Mouse (Mus musculus): ENCODE measurements at regions not wholly inside any gene's neighbourhood (a gene's known extent, or its start where the extent isn't known, plus 50 kb on each side); places are given as distances from the start of the nearest gene placed in this dataset.
A peak's percentile ranks its signal among the peaks of the same experiment; 100 is the strongest.

DNA sequence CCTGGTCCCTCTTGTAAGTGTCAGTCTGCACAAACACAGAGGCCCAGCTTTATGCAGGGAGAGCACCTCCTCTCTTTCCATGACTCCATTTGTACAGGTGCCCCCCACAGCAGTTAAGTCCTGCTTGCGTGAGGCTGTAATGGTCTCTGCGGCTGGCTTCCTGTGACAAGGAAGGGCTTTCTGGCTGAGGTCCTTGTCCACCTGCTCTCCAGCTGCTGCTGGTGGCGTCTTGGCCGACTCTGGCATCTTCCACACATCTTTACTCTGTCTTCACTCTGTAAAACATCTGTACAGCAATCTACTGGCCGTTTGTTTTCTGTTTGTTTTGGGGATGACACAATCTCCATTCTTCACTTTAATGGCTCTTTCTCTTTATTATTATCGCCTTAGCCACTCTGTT lies 60.8 kb downstream of the Rpusd4 start:
- no peak for ATAC-seq (replicated peaks)
- 76% methylated on average over 6 of the region's 6 CpGs for WGBS
- Histone ChIP-seq H3K4me3 (no peak overlapping the region), H3K36me3 (replicated peaks) (no peaks in the 10 kb centered on the region), H3K27ac (no peak overlapping the region), H3K9ac (no peak overlapping the region), H3K27me3 (replicated peaks) (peaks cover 30% of the 10 kb centered on the region), H3K4me2 (no peak overlapping the region), H3K9me3 (no peaks in the 10 kb centered on the region), H3K4me1 (peaks cover 21% of the 10 kb centered on the region)

DNA sequence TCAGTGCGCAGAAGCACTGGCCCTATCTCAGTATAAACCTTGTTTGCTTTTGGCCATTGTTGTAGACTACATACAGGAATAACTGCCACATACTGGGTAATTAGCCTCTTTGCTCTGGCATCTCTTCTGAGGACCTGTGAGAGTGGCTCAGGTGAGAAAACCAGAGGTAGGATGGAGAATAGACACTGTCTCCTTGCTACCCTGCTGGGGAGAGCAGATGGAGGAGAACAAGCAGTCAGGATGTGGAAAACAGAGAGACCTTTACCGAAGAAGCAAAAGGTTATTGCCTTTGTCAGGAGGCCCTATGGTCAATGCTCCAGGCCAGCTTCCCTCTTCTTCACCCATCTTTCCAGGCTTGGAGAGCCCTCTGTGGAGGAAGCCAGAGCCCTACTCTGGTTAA lies 62.7 kb downstream of the Rpusd4 start:
- H3K27me3 ChIP-seq (replicated peaks): peaks cover 24% of the 10 kb centered on the region
- no peak for ATAC-seq (replicated peaks)
- peak overlapping the region; percentile 56; the same call in 1 of the 2 replicates for H3K27ac ChIP-seq

DNA sequence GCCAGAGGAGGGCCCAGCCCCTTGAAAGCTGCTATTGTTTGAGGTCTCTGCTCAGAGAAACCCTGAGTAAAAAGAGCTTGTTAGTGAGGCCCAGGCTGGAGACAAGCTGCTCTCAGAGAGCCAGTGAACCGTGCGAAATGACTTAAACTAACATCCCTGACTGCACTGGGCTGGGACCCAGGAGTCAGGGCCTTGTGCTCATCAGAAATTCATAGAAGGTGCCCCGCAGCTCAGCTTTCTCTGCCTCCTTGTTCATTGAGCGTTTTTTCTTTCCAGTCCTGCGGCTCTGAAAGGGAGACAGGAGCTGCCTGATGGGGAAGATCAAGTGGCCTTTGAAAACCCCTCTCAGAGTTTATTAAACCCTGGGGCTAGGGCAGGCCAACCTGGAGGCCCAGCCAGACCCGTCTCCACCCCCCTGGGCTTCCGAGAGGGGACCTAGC lies 63.6 kb downstream of the Rpusd4 start:
- no peaks in the 10 kb centered on the region for H3K36me3 ChIP-seq (replicated peaks)
- peak; percentile 84 for ATAC-seq (replicated peaks)
- peak overlapping the region; percentile 56 for H3K27ac ChIP-seq
- H3K4me3 ChIP-seq: no peak overlapping the region
- no peak overlapping the region for H3K4me2 ChIP-seq
- H3K27me3 ChIP-seq (replicated peaks): peaks cover 24% of the 10 kb centered on the region
- H3K4me1 ChIP-seq: peaks cover 30% of the 10 kb centered on the region
- WGBS: 5% methylated on average over 7 of the region's 7 CpGs
- H3K9me3 ChIP-seq: no peaks in the 10 kb centered on the region
- 0 out of 2 replicates have a peak overlapping the region, but pooled peaks have one; percentile 2 for H3K9ac ChIP-seq

More for the DNA sequence above, 62.7 kb downstream of the Rpusd4 start:
- no peaks in the 10 kb centered on the region for H3K36me3 ChIP-seq (replicated peaks)
- no peak overlapping the region for H3K4me2 ChIP-seq
- H3K4me1 ChIP-seq: peaks cover 24% of the 10 kb centered on the region
- H3K9ac ChIP-seq: no peak overlapping the region
- no peak overlapping the region for H3K4me3 ChIP-seq
- WGBS: 82% methylated on average over 2 of the region's 2 CpGs
- H3K9me3 ChIP-seq: no peaks in the 10 kb centered on the region

DNA sequence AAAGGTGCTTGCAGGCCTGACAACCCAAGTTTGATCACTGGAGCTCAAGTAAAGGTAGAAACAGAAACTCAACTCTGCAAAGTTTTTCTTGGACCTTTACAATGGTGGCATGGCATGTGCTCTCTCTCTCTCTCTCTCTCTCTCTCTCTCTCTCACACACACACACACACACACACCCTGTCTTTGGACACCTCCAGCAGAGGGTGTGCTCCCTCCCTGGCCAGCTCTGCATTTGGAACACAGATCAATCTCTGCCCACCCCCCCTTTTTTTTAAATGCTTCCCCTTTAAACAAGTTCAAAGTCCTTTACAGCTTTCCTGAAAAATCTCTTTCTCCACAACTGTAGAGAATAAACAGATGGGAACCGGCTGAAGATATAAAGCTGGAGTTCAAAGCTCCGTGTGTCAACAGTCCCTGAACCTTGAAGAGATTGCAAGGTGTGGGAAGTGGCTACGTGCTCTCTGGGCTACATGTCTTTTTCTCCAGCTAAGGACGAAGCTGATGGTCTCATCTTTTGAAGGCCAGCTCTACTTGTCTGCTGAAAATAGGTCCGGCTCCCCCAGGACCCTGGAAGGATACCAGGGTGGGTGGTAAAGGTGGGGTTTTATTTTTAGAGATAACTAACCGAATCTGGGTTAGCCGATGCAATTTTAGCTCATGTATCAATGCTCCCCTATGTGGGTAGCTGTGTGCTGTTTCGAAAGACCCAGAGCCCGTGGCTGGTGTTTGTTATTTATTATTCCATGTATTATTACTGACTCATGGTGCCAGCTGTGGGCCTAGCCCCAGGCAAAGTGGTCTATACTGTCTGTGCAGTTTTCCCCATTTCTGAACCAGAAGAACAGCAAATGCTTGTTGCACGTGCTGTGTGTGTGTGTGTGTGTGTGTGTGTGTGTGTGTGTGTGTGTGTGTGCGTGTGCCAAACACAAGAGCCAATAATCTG lies 65.3 kb downstream of the Rpusd4 start:
- ATAC-seq (replicated peaks): no peak
- 61% methylated on average over 11 of the region's 11 CpGs for WGBS
- Histone ChIP-seq H3K27ac (no peak overlapping the region), H3K27me3 (replicated peaks) (peaks cover 16% of the 10 kb centered on the region), H3K36me3 (replicated peaks) (no peaks in the 10 kb centered on the region), H3K4me1 (peaks cover 36% of the 10 kb centered on the region), H3K9ac (no peak overlapping the region), H3K4me2 (no peak overlapping the region), H3K4me3 (no peak overlapping the region), H3K9me3 (no peaks in the 10 kb centered on the region)

- H3K27me3 ChIP-seq (replicated peaks): peaks cover 16% of the 10 kb centered on the region
- peaks cover 36% of the 10 kb centered on the region for H3K4me1 ChIP-seq
- H3K4me2 ChIP-seq: no peak overlapping the region
- ATAC-seq (replicated peaks): no peak
- no peaks in the 10 kb centered on the region for H3K9me3 ChIP-seq
- 78% methylated on average over 8 of the region's 8 CpGs for WGBS
- no peak overlapping the region for H3K27ac ChIP-seq
- no peaks in the 10 kb centered on the region for H3K36me3 ChIP-seq (replicated peaks)
- no peak overlapping the region for H3K4me3 ChIP-seq
- no peak overlapping the region for H3K9ac ChIP-seq
Measured at GRCm38 (mm10) chr9:35333631-35334005, 66.0 kb downstream of the Rpusd4 start.

DNA sequence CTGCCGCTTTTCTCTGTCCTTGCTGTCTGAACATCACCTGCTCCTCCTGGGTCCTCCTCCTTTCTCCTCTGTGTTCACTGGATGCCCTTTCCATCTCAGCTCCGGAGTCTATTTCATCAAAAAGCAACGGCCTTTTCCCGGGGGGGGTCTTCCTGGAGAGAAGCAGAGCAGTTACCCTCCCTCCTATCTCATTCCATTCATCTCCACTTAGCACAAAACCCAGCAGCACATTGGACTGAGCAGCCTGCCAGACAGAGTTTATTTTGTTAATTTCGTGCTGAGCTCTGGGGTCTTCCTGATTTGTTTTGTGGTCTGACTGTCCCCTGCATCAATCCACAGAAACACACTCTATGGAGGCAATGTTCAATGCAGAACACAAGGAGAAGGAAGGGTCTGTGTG lies 66.9 kb downstream of the Rpusd4 start:
- WGBS: 64% methylated on average over 5 of the region's 5 CpGs
- Histone ChIP-seq H3K9me3 (no peaks in the 10 kb centered on the region), H3K4me3 (no peak overlapping the region), H3K27ac (no peak overlapping the region), H3K4me1 (peaks cover 36% of the 10 kb centered on the region), H3K4me2 (no peak overlapping the region), H3K27me3 (replicated peaks) (peaks cover 9% of the 10 kb centered on the region; the same call in 1 of the 2 replicates), H3K36me3 (replicated peaks) (no peaks in the 10 kb centered on the region), H3K9ac (no peak overlapping the region)
- no peak for ATAC-seq (replicated peaks)

DNA sequence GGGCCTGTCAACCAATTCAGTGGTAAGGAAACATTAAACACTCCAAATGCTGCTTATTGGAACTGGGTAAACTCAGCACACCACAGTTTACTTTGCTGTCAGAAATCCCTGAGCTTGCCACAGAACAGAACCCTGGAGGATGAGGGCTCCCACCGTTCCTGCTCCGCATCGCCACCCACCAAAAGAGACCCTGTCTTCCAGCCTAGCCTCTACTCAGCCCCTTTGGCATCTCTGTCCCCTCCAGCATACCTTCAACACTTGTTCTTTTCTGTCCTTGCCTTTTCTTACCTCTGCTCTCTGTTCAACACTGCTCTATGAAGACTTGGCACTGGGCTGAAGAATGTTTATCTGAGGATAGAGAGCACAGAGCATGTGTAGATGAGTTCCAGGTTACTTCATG lies 67.5 kb downstream of the Rpusd4 start:
- H3K27me3 ChIP-seq (replicated peaks): peaks cover 9% of the 10 kb centered on the region; the same call in 1 of the 2 replicates
- 78% methylated on average over 3 of the region's 3 CpGs for WGBS
- no peak overlapping the region for H3K9ac ChIP-seq
- H3K27ac ChIP-seq: no peak overlapping the region
- H3K4me3 ChIP-seq: no peak overlapping the region
- no peak for ATAC-seq (replicated peaks)
- H3K4me2 ChIP-seq: no peak overlapping the region
- H3K36me3 ChIP-seq (replicated peaks): no peaks in the 10 kb centered on the region
- H3K9me3 ChIP-seq: no peaks in the 10 kb centered on the region
- H3K4me1 ChIP-seq: peaks cover 36% of the 10 kb centered on the region

DNA sequence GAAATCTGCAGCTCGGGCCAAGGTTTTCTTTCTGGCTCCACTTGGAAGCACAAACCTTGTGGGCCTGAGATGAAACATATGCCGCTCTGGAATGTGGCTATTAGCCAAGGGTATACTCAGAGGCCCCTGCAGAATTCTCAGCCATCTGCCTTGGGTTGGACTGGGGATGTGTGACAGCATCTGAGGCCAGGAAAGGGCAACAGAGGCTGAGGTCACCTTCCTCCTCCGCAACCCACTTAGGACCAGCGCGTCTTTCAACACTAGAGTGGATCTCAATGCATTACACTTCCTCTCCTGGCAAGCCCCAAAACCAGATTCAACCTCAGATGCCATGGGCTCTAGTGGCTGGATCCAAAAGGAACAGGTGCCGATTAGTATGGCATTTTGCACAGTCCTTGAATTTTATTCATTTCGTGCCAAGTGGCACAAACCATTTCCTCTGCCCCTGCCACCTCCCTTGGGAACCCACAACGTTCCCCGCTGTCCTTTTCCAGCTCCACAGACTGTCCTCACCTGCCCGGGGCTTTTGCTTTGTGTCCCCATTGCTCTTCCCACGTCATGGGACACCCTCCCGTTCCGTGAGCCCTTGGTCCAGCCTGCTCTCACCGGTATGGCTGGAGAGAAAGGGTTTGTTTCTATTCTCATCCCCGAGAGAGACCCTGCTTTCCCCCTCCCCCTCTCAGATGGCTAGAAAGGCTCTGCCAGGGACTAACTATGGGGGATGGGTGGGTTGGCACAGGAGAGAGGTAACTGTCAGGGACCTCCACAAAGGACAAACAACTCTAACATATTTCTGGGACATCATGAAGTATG lies 68.4 kb downstream of the Rpusd4 start:
- H3K4me3 ChIP-seq: no peak overlapping the region
- no peak overlapping the region for H3K27ac ChIP-seq
- H3K4me1 ChIP-seq: peaks cover 28% of the 10 kb centered on the region
- no peaks in the 10 kb centered on the region for H3K9me3 ChIP-seq
- H3K27me3 ChIP-seq (replicated peaks): peaks cover 9% of the 10 kb centered on the region; the same call in 1 of the 2 replicates
- no peak; the same call in 1 of the 2 replicates for ATAC-seq (replicated peaks)
- no peak overlapping the region for H3K4me2 ChIP-seq
- H3K9ac ChIP-seq: no peak overlapping the region
- no peaks in the 10 kb centered on the region for H3K36me3 ChIP-seq (replicated peaks)
- WGBS: 50% methylated on average over 15 of the region's 15 CpGs

GRCm38 (mm10) chr9:35336701-35337055 lies 69.0 kb downstream of the Rpusd4 start:
- Histone ChIP-seq H3K4me1 (peaks cover 22% of the 10 kb centered on the region), H3K27ac (no peak overlapping the region), H3K9me3 (no peaks in the 10 kb centered on the region), H3K4me3 (no peak overlapping the region), H3K9ac (no peak overlapping the region), H3K36me3 (replicated peaks) (no peaks in the 10 kb centered on the region), H3K27me3 (replicated peaks) (peaks cover 9% of the 10 kb centered on the region; the same call in 1 of the 2 replicates), H3K4me2 (no peak overlapping the region)
- 68% methylated on average over 5 of the region's 5 CpGs for WGBS
- ATAC-seq (replicated peaks): no peak

- ATAC-seq (replicated peaks): no peak
- no peak overlapping the region for H3K9ac ChIP-seq
- H3K27me3 ChIP-seq (replicated peaks): 0 out of 2 replicates have a peak, but pooled peaks cover 6% of the 10 kb centered on the region
- H3K4me3 ChIP-seq: no peak overlapping the region
- no peak overlapping the region for H3K4me2 ChIP-seq
- H3K4me1 ChIP-seq: peaks cover 18% of the 10 kb centered on the region
- no peak overlapping the region for H3K27ac ChIP-seq
- H3K9me3 ChIP-seq: no peaks in the 10 kb centered on the region
- H3K36me3 ChIP-seq (replicated peaks): no peaks in the 10 kb centered on the region
- 93% methylated on average over 5 of the region's 5 CpGs for WGBS
Measured at GRCm38 (mm10) chr9:35338858-35339257, 71.2 kb downstream of the Rpusd4 start.

- no peaks in the 10 kb centered on the region for H3K36me3 ChIP-seq (replicated peaks)
- ATAC-seq (replicated peaks): no peak
- no peak overlapping the region for H3K27ac ChIP-seq
- H3K4me3 ChIP-seq: no peak overlapping the region
- H3K27me3 ChIP-seq (replicated peaks): 0 out of 2 replicates have a peak, but pooled peaks cover 5% of the 10 kb centered on the region
- H3K4me1 ChIP-seq: peaks cover 23% of the 10 kb centered on the region
- H3K9me3 ChIP-seq: no peaks in the 10 kb centered on the region
- H3K9ac ChIP-seq: no peak overlapping the region
- no peak overlapping the region for H3K4me2 ChIP-seq
- WGBS: 69% methylated on average over 10 of the region's 10 CpGs
Measured at GRCm38 (mm10) chr9:35339492-35340262, 72.0 kb downstream of the Rpusd4 start.

GRCm38 (mm10) chr9:35340263-35340573 lies 72.6 kb downstream of the Rpusd4 start:
- Histone ChIP-seq H3K27me3 (replicated peaks) (0 out of 2 replicates have a peak, but pooled peaks cover 3% of the 10 kb centered on the region), H3K4me1 (peaks cover 21% of the 10 kb centered on the region), H3K9me3 (no peaks in the 10 kb centered on the region), H3K36me3 (replicated peaks) (no peaks in the 10 kb centered on the region), H3K4me2 (no peak overlapping the region), H3K9ac (no peak overlapping the region), H3K4me3 (no peak overlapping the region), H3K27ac (no peak overlapping the region)
- no peak for ATAC-seq (replicated peaks)
- WGBS: 92% methylated on average over 4 of the region's 4 CpGs
